Mouse (Mus musculus) right cerebral cortex, postnatal 10 days (tissue): Measurements from ENCODE around the gene Hoxb4.

ENCODE experiments used
- DNase-seq, 2 experiments: peaks; one replicate each; pipeline ENCODE4 v3.0.0; 2021; ENCODE audit warnings: low spot score in 2 of 2

Hoxb4 gene

DNA sequence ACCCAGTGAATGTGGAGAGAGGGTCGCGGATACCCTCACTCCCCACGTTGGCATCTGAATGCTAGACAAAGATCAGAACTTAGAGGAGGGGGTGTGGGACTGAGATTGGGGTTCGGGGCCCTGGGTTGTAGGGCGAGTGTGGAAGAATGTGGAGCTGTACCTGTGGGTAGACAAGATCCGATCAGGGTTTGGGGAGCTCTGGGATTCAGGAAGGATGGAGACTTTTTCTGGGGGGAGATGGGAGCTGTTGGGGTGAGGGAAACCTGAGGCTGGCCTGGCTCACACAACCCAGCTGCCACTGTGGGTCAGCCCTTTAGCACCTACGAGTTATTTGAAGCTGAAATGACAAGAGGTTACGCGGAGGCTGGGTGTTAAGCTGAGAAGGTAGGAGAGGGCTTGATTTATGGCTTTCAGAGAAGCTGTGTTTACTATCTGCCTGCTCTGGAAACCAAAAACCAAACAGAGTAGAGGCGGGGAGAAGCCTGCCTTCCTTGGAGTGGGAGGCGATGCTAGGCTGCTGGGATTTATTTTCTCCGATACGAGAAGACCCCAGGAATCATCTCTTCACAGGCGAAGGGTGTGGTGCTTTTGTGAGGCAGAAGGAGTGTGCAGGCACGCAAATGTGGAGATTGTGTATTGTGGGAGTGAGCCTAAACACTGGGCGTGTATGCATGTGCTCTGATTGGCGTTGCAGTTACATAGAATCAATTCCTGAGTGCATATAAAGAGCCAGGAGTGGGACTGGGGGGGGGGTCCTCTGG lies 15.4 kb downstream of the Hoxb4 start:
- no peak for DNase-seq

- DNase-seq, result no peak
Observed at GRCm38 (mm10) chr11:96334002-96334364, 15.9 kb downstream of the Hoxb4 start.

- DNase-seq, result no peak
Observed at GRCm38 (mm10) chr11:96334998-96335397, 16.9 kb downstream of the Hoxb4 start.

GRCm38 (mm10) chr11:96336597-96336996 lies 18.5 kb downstream of the Hoxb4 start:
- no peak for DNase-seq

- no peak for DNase-seq
Observed at GRCm38 (mm10) chr11:96337026-96337425, 19.0 kb downstream of the Hoxb4 start.

DNA sequence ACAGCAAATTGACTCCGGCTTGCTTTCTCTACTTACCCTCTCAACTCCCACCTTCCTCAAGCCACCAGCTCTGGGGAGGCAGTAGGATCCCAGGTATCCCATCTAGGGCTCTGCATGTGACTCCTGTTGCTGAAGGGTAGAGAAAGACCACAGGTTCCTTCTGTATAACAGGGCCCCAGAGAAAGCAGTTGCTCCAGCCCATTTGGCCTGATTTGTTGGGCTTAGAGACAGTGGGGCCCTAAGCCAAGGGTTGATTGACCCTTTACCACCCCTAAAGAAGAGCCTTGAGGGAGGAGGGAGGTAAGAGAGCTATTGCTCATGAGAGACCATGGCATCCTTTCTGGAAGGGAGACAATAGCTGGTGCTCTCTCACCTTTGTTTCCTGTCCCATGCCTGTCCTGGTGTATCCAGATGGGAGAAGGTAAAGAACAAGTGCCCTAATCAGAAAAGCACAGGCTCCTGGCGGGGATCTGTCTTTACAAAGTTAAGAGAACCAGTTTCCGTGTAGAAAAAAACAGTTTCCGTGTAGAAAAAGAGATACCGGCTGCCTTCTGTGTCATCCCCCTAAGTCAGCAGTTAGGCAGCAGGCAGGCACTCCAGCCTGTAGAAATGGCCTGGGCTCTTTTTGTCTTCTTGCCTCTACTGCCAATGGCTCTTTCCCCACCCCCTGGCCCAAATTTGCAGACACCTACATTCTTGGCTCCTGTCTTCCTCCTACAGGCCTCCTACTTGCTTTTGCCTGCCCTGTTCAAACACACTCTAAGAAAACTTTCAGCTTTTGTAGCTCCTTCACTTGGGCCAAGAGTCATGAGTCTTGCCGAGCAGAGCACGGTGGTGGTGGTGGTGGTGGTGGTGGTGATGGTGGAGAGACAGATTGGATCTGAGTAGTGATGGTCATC lies 21.1 kb downstream of the Hoxb4 start:
- DNase-seq, result no peak

DNA sequence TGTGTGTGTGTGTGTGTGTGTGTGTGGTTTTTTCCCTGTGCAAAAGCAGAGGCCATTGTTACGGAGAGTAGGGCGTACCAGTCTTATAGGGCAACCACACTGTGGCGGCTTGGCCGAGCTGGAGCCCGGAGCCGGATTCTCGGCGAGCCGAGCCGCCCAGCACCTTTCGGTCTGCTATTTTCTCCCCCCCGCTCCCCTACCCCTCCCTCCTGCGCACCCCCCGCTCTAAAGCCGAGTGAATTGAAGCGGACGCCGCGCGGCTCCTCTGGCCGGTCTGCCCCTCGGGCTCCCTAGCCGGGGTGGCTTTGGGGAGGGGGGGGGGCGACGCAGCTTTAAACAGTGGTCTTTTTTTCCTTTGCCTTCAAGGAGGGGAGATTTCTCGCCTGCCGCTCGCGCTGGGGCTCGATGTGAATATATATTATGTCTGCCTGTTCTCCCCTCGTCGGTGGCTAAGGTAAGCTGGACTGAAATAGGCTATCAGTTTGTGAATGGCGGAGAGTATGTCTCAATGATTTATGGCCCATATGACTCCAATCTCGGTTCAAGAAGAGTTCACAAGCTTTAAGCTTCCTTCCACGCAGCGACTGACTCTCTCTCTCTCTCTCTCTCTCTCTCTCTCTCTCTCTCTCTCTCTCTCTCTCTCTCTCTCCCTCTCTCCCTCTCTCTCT lies 22.8 kb downstream of the Hoxb4 start:
- no peak for DNase-seq

DNA sequence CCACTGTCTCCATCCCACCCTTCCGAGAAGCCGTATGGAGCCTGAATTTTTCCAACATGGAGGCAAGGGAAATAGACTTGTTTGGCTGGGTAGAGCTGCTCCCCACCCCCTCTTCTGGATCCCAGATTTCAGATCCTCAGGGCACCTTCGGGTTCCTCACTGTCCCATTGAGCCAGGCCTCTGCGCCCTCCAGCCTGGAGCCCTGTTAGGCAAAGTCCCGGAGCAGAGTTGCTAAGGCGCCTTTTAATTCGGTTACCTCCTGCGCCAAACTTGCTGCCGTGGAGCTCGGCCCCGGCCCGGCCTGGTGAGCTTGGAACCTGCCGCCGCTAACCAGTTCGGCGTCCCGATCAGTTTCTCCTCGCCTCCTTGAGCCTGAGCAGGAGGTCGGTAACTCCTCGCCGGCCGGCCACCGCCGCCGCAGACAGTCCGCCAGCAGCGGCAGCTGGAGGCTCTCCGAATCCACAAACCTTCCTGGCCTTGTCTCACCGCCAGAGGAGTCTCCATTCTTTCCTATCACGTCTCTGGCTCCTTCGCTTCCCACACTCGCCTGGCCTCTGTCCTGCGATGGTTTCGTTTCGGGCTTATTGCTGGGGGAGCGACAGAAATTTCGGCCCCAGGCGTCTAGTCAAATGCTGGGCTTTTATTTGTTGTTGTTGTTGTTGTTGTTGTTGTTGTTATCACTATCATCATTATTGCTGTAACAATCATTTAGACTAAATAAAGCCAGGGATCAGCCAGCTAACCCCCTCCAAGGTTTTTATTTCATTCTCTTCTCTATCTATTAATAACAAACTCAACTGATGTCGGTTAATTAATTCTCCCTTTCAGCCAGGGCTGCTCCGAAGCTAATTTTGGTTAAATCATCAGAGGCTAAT lies 23.9 kb downstream of the Hoxb4 start:
- no peak for DNase-seq

- DNase-seq, result no peak
Observed at GRCm38 (mm10) chr11:96342576-96342930, 24.5 kb downstream of the Hoxb4 start.

DNA sequence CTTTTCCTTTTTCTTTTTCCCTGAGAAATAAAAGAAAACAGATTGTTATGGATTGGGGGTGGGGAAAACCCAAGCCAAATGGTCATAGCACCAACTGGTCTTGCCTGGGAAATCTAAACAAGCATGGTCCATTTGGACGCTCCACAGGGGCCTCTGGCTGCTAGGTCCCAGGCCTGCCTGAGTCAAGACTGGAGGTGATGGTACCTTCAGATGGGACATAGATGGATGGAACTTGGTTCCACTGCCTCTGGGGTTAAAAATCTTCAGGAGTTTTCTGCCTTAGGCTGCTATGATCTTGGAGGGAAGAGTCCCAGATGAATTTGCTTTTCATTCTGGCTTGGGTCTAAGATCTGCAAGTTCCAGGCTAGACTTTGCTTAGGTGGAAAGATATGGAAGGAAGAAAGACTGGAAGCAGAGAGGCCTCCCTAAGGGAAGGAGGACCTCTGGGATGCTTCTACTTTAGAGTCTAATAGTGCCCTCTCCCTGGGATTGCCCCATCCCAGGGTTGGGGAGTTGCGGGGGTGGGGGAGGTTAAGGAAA lies 25.2 kb downstream of the Hoxb4 start:
- no peak for DNase-seq

- no peak for DNase-seq
Observed at GRCm38 (mm10) chr11:96344061-96344877, 26.2 kb downstream of the Hoxb4 start.

- no peak for DNase-seq
Observed at GRCm38 (mm10) chr11:96344878-96345159, 26.8 kb downstream of the Hoxb4 start.

GRCm38 (mm10) chr11:96345220-96345892 lies 27.3 kb downstream of the Hoxb4 start:
- DNase-seq, result no peak

DNA sequence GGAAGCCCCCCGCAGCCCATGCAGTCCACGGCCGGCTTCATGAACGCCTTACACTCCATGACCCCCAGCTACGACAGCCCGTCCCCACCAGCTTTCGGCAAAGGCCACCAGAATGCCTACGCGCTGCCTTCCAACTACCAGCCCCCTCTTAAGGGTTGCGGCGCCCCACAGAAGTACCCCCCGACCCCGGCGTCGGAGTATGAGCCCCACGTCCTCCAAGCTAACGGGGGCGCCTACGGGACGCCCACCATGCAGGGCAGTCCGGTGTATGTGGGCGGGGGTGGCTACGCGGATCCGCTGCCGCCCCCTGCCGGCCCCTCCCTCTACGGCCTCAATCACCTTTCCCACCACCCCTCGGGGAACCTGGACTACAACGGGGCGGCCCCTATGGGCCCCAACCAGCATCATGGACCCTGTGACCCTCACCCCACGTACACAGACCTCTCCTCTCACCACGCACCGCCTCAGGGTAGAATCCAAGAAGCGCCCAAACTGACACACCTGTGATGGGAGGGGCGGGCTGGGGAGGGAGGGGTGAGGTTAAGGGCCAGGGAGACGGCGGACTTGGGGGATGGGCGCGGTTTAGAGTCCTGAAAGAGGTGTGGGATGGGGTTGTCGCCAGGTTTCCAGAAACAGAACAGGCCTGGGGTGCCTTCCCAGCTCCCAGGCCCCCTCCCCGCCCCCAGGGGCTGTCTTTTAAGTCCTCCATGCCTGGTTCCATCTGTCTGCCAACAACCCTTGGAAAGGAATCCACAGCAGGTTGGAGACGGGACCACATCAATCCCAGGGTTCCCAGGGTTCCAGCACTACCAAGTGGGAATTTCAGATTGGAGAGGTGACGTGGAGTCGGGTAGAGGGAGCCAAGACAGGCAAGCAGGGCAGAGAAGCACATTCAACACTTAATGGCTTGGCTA lies 28.1 kb downstream of the Hoxb4 start:
- DNase-seq, result no peak

GRCm38 (mm10) chr11:96346916-96347520 lies 29.0 kb downstream of the Hoxb4 start:
- DNase-seq, result no peak

- DNase-seq, result no peak
Observed at GRCm38 (mm10) chr11:96347717-96348116, 29.6 kb downstream of the Hoxb4 start.

- no peak for DNase-seq
Observed at GRCm38 (mm10) chr11:96348141-96348928, 30.3 kb downstream of the Hoxb4 start.

GRCm38 (mm10) chr11:96348988-96349387 lies 30.9 kb downstream of the Hoxb4 start:
- DNase-seq, result no peak
